Mouse (Mus musculus) small intestine, adult 2 months (tissue): ENCODE measurements around the gene Gstp3.

Experiments
- CTCF ChIP-seq: fragments of 200-500 bp; IDR thresholded peaks from 2 replicates; pipeline ENCODE4 v1.5.1; 2012; ENCODE audit warnings: low read depth, mild to moderate bottlenecking, control low read depth, inconsistent platforms, low read length, moderate library complexity, mixed read lengths; ENCODE audit not compliant: insufficient replicate concordance, insufficient read length; ENCODE audit errors: extremely low read depth
- POLR2A ChIP-seq: fragments of 200-500 bp; IDR thresholded peaks from 2 replicates; pipeline ENCODE4 v1.6.1; 2012; ENCODE audit warnings: low read depth, mild to moderate bottlenecking, control low read depth, inconsistent platforms, low read length, moderate library complexity

DNA sequence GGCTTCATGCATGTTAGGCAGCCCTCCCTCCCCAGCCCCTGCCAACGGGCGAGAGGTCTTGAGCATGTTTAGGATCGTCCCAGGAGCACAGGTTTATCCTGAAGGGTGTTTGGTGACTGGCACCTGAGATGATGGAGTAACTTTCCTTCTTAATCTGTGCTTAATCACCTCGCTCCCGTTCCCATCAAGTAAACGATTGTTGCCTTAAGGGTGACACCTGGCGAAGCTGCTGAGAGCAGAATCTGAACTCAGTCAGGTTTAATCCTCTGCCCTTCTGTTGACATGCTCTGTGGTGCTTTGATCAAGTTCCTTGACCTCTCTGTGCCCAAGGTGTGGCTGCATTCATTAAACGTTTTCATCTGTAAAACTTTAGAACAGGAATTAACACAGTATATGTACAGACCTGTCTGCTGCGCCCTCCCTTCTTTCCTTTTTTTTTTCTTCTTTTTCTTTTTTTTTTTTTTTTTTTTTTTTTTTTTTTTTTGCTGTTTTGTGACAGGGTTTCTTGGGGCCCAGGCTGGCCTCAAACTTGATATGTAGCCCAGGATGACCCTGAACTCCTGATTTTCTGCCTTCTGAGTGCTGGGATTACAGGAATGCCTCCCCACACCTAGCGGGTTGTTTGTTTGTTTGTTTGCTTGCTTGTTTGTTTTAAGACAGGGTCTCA is 41.3 kb downstream of the Gstp3 start:
- TF ChIP-seq POLR2A (no peak), CTCF (no peak)
